Mouse (Mus musculus) bone marrow macrophage, adult 2 months (primary cell): ENCODE measurements around the gene Taf5. TPM values are rescaled to one million over a fixed set of nuclear protein-coding genes. Genes with fewer than 3 reads are reported as not detected.

Experiments
- H3K27ac ChIP-seq: 2 replicates; pipeline ENCODE4 v1.5.1; 2012; ENCODE audit warnings: low read depth, low read length; ENCODE audit not compliant: insufficient read depth
- H3K4me1 ChIP-seq: 2 replicates; pipeline ENCODE4 v1.6.1; 2012; ENCODE audit warnings: low read length; ENCODE audit not compliant: control insufficient read depth, insufficient read depth
- H3K4me3 ChIP-seq: 2 replicates; pipeline ENCODE4 v1.5.1; 2012; ENCODE audit warnings: mild to moderate bottlenecking, low read length, moderate library complexity; ENCODE audit not compliant: insufficient read depth
- CTCF ChIP-seq: IDR thresholded peaks from 2 replicates; pipeline ENCODE4 v1.5.1; 2012; ENCODE audit warnings: low read depth, mild to moderate bottlenecking, low read length, moderate library complexity
- POLR2A ChIP-seq: IDR thresholded peaks from 2 replicates; pipeline ENCODE4 v1.6.1; 2012; ENCODE audit warnings: mild to moderate bottlenecking, low read depth, low read length, borderline replicate concordance
- polyA plus RNA-seq: library from polyadenylated mRNA; stranded (reverse); fragments of >200 nt; gene quantifications from 2 replicates; pipeline ENCODE4 v1.2.4, GENCODE M21; 2012; ENCODE audit not compliant: missing spikeins, insufficient read depth, insufficient read length

The Taf5 gene
- polyA plus RNA-seq, 1 experiment = 4.9 TPM

DNA sequence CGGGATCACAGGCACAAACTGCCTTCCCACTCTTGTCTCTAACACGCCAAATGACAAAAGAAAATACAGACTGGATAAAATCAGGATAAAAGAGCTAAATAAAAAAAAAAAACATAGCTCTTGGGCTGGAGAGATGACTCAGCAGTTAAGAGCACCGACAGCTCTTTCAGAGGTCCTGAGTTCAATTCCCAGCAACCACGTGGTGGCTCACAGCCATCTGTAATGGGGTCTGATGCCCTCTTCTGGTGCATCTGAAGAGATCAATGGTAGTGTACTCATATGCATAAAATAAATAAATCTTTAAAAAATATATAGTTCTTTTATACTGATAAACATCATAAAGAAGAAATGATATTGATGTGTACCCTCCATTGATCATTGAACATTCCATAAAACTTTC is 14.6 kb upstream of the Taf5 start:
- H3K4me3 ChIP-seq = no peak overlapping the region
- peaks cover 7% of the 10 kb centered on the region; the same call in 1 of the 2 replicates for H3K4me1 ChIP-seq
- no peak overlapping the region for H3K27ac ChIP-seq
- TF ChIP-seq POLR2A = no peak
- no peak for TF ChIP-seq CTCF

GRCm38 (mm10) chr19:47053471-47053870 is 14.1 kb upstream of the Taf5 start:
- Histone ChIP-seq H3K27ac (no peak overlapping the region), H3K4me3 (no peak overlapping the region), H3K4me1 (peaks cover 7% of the 10 kb centered on the region; the same call in 1 of the 2 replicates)
- TF ChIP-seq POLR2A (no peak), CTCF (no peak)

- no peak for TF ChIP-seq CTCF
- TF ChIP-seq POLR2A = no peak
- H3K27ac ChIP-seq = no peak overlapping the region
- H3K4me1 ChIP-seq = no peaks in the 10 kb centered on the region
- no peak overlapping the region for H3K4me3 ChIP-seq
Measured at GRCm38 (mm10) chr19:47057684-47058083, 9.9 kb upstream of the Taf5 start.

DNA sequence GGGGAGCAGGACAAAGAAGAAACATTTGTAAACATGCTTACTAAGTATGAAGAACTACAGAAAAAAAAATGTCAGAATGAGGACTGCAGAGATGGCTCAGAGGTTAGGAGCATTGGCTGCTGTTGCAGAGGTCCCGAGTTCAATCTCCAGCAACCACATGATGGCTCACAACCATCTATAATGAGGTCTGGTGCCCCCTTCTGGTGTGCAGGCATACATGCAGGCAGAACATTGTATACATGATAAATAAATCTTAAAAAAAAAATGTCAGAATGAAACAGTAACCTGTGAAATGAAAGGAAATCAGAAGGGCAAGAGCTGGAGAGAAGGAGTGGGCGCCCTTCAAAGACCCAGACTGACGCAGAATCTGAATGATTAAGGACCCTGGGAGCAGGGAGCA is 1.7 kb upstream of the Taf5 start:
- Histone ChIP-seq H3K27ac (no peak overlapping the region), H3K4me3 (no peak overlapping the region), H3K4me1 (peaks cover 7% of the 10 kb centered on the region; the same call in 1 of the 2 replicates)
- TF ChIP-seq POLR2A (no peak), CTCF (peak; percentile 6; the same call in 1 of the 2 replicates)

GRCm38 (mm10) chr19:47067924-47068611 is 522 bp downstream of the Taf5 start:
- H3K4me3 ChIP-seq = peak overlapping the region; percentile 75
- peak overlapping the region; percentile 57 for H3K27ac ChIP-seq
- peaks cover 7% of the 10 kb centered on the region; the same call in 1 of the 2 replicates for H3K4me1 ChIP-seq
- no peak for TF ChIP-seq CTCF
- TF ChIP-seq POLR2A = no peak

- TF ChIP-seq POLR2A (no peak), CTCF (no peak)
- H3K4me3 ChIP-seq = no peak overlapping the region
- peaks cover 17% of the 10 kb centered on the region for H3K4me1 ChIP-seq
- H3K27ac ChIP-seq = no peak overlapping the region
Measured at GRCm38 (mm10) chr19:47088226-47088625, 20.7 kb downstream of the Taf5 start.

DNA sequence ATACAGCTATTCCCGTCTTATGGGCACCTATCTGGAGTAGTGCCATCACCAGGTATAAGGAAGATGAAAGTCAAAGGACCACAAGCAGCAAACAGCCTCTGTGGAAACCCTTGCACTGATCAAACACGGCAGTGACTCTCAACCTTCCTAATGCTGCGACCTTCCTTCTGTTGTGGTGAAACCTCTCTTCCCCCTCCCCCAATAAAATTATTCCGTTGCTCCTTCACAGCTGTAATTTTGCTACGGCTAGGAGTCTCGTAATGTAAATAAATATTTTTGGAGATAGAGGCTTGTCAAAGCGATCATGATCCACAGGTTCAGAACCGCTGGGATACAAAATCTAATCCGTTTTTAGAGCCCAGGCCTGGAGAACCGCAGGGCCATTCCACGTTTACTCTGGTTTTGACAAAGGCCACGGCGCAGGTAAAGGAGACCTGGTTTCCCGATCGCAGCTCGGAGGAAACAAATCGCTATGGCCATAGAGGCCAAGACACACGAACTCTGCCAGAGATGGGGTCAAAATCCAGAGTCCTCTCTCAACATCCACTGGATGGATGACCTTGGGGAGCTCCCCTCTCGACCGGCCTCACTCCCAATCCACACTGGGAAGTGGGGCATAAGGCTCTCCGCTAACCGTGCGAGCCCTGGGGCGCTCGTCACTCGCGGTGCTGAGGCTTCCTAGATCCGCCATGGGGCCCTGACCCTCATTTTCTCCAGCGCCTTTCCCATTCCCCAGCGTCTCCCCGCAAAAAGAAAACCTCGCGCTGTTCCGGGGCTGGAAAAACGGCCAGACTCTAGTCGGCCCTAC is 22.4 kb downstream of the Taf5 start:
- Histone ChIP-seq H3K4me1 (peaks cover 17% of the 10 kb centered on the region), H3K4me3 (peak overlapping the region; percentile 86), H3K27ac (peak overlapping the region; percentile 46)
- no peak for TF ChIP-seq CTCF
- TF ChIP-seq POLR2A = no peak

- peak within 1 kb of the TSS; percentile 86 for H3K4me3 ChIP-seq
- H3K4me1 ChIP-seq = peaks cover 17% of the 10 kb centered on the region
- TF ChIP-seq CTCF (no peak), POLR2A (peak; percentile 52; the same call in 1 of the 2 replicates)
- H3K27ac ChIP-seq = peak within 1 kb of the TSS; percentile 46
Measured at GRCm38 (mm10) chr19:47090550-47091156, 23.1 kb downstream of the Taf5 start, which contains the start of the genes Usmg5 and Pdcd11. Gene Usmg5 (minus strand): TSS chr19:47090647. Gene Pdcd11 (plus strand): TSS chr19:47090768.

GRCm38 (mm10) chr19:47101080-47101479 is 33.5 kb downstream of the Taf5 start:
- Histone ChIP-seq H3K27ac (no peak overlapping the region), H3K4me1 (no peaks in the 10 kb centered on the region), H3K4me3 (no peak overlapping the region)
- TF ChIP-seq POLR2A (no peak), CTCF (no peak)
